Mouse (Mus musculus) activated CD4-positive, CD25-positive, alpha-beta regulatory T cell, adult 4 months (primary cell): ENCODE measurements around the gene Zfp458. TPM values are rescaled to one million over a fixed set of nuclear protein-coding genes. Genes with fewer than 3 reads are reported as not detected.

Experiments
- ATAC-seq: one replicate; pipeline ENCODE4 v1.8.0; 2017
- polyA plus RNA-seq, 2 experiments: library from polyadenylated mRNA; unstranded; fragments of 100-300 nt; shearing (Covaris generic); gene quantifications; one replicate each; pipeline ENCODE4 v1.2.1; 2017

Zfp458 gene
- polyA plus RNA-seq, result 1 to 10 TPM; 2.2 to 2.4 TPM

- no peak for ATAC-seq
Observed at GRCm38 (mm10) chr13:67278314-67278713, at the start of gene Zfp458. Zfp458 (minus strand) TSS chr13:67278466.

DNA sequence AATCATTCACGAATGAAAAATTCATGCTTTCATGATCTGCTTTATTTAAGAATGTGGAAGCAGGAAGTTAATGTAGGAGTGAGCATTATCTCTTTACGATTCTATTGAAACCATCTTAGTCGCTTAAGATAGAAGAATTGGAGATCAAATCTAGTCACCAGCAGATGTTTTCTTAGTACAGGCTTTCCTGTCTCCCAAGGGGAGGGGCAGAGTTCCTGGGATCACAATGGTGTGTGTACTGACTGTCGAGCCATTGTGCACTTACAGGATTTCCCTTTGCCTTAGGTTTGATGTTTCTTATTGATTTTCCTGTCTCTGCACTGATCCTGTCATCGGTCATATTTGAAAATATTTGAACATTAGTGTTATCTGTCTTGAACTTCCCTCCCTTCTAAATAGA lies 28.5 kb upstream of the Zfp458 start:
- peak; percentile 11 for ATAC-seq

- peak; percentile 97 for ATAC-seq
Observed at GRCm38 (mm10) chr13:67305822-67306672, 27.8 kb upstream of the Zfp458 start, which contains the start of gene Zfp457. Zfp457 (minus strand) TSS chr13:67306485.

- peak; percentile 38 for ATAC-seq
Observed at GRCm38 (mm10) chr13:67269383-67270065, 8.7 kb downstream of the Zfp458 start.

- ATAC-seq, result peak; percentile 98
Observed at GRCm38 (mm10) chr13:67268568-67269369, 9.5 kb downstream of the Zfp458 start.

DNA sequence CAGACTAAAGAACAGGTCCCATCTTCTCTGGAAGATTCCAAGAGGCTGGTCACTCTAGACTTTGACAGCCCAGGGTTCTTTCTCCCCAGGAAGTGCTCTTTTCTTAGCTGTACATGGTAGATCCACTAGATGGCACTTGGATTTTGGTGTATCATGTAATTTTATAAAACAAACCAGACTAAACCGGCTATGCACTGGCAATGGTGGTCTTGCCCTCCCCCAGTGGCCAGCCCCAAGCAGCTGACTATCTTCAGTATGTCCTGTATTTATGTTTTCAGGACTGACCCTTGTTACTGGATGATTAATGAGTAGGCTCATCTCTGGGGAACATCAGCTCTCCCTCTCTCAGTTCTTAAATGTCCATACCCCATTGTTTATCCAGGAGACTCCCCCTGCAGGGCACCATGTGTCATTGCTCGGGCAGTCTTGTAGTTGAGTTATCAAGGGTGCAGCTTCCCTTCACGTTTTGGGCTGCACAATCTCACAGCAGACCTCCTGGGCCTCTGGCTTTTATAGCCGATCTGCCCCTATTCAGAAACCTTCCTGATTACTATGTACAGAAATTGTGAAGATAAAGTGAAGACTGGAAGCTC lies 64.2 kb downstream of the Zfp458 start:
- ATAC-seq, result peak; percentile 65

Other genes with a start within 250 kb of the Zfp458 start
- gene Zfp712, start 217.3 kb downstream of the Zfp458 start, polyA plus RNA-seq, result 1 to 10 TPM; 5.0 to 8.4 TPM
- gene Zfp708, start 180.5 kb downstream of the Zfp458 start, polyA plus RNA-seq, result 1 to 10 TPM; 4.8 to 5.0 TPM
- gene Gm28557, start 169.9 kb downstream of the Zfp458 start, polyA plus RNA-seq, result 1 to 10 TPM; 3.4 to 5.3 TPM
- under 1 TPM; 0.15 to 0.17 TPM for gene Rslcan18, start 162.2 kb downstream of the Zfp458 start, polyA plus RNA-seq
- gene Zfp759, start 156.8 kb downstream of the Zfp458 start, polyA plus RNA-seq, result 1 to 10 TPM; 1.6 to 2.9 TPM
- 10 to 100 TPM; 18.8 to 21.6 TPM for gene Rsl1, start 105.3 kb downstream of the Zfp458 start, polyA plus RNA-seq
- 1 to 10 TPM; 5.7 to 6.4 TPM for gene Zfp455, start 84.0 kb downstream of the Zfp458 start, polyA plus RNA-seq
- gene Zfp457, start 28.0 kb upstream of the Zfp458 start, polyA plus RNA-seq, result 1 to 10 TPM in 1 of 2 experiments, not detected in 1; 1.9 TPM
- 1 to 10 TPM; 5.4 to 5.9 TPM for gene Zfp595, start 54.1 kb upstream of the Zfp458 start, polyA plus RNA-seq
- not detected for gene Gm28044, start 82.1 kb upstream of the Zfp458 start, polyA plus RNA-seq
- gene Zfp953, start 82.1 kb upstream of the Zfp458 start, polyA plus RNA-seq, result 1 to 10 TPM; 2.9 to 3.4 TPM
- gene Gm28041, start 97.3 kb upstream of the Zfp458 start, polyA plus RNA-seq, result 1 to 10 TPM; 1.3 to 2.3 TPM
- gene Zfp456, start 97.3 kb upstream of the Zfp458 start, polyA plus RNA-seq, result 1 to 10 TPM; 6.5 to 8.4 TPM
- 10 to 100 TPM; 20.6 to 23.0 TPM for gene Zfp429, start 121.4 kb upstream of the Zfp458 start, polyA plus RNA-seq
- 1 to 10 TPM; 1.8 to 3.1 TPM for gene Zfp459, start 143.0 kb upstream of the Zfp458 start, polyA plus RNA-seq
- gene Zfp874a, start 173.2 kb upstream of the Zfp458 start, polyA plus RNA-seq, result 10 to 100 TPM; 13.5 to 15.2 TPM
- 10 to 100 TPM in 1 of 2 experiments, 1 to 10 TPM in 1; 9.3 to 10.8 TPM for gene Zfp874b, start 205.8 kb upstream of the Zfp458 start, polyA plus RNA-seq
- gene Zfp58, start 222.1 kb upstream of the Zfp458 start, polyA plus RNA-seq, result 10 to 100 TPM; 15.9 to 17.9 TPM
- 1 to 10 TPM in 1 of 2 experiments, not detected in 1; 4.7 TPM for gene Gm26965, start 247.7 kb upstream of the Zfp458 start, polyA plus RNA-seq
- gene Zfp87, start 247.7 kb upstream of the Zfp458 start, polyA plus RNA-seq, result 10 to 100 TPM; 52.0 to 61.6 TPM